ENCODE assay signal across 11 mouse cellular contexts in genomic region chr17:8763248-8763647, GRCm38 (mm10).
DNase-seq lines count a peak whose midpoint lies in the region; ATAC-seq lines count a peak whose summit lies in the region.
"Had no signal": no experiment of that assay in that cellular context is flagged by ENCODE, and none has a peak within 500 bp of the region (broad histone marks: within the 10 kb centered on the region; RNA-seq: fewer than 3 reads in every experiment).

No protein-coding gene starts in this region.

- H3K27me3 ChIP-seq in midbrain, embryonic 11.5 days (ENCODE audit: control insufficient read depth, insufficient read depth, low read length), result no peaks in the 10 kb centered on the region
- H3K27me3 ChIP-seq in midbrain, embryonic 15.5 days (replicated peaks), result no peaks in the 10 kb centered on the region
- H3K27me3 ChIP-seq: limb, embryonic 15.5 days; stomach, embryonic 15.5 days had no signal

- DNase-seq in frontal cortex, postnatal 36 days (ENCODE audit: low spot score in 2 of 2), result peak; percentile 18 to 32
- no peak for DNase-seq in frontal cortex, postnatal 14 days (ENCODE audit: low spot score in 2 of 2)
- DNase-seq in midbrain, embryonic 11.5 days (ENCODE audit: low spot score, missing footprints), result peak; percentile 26
- peak; percentile 46 to 58 for DNase-seq in cerebellum, postnatal 10 days
- DNase-seq in lung, postnatal 14 days, result peak; percentile 17
- no peak for DNase-seq in neural tube, embryonic 10.5 days (ENCODE audit: extremely low spot score, low spot score)
- DNase-seq in urinary bladder, postnatal 25 days (ENCODE audit: low spot score), result no peak
- DNase-seq: kidney, adult 9 months had no signal

- no peak overlapping the region for H3K4me2 ChIP-seq in midbrain, embryonic 11.5 days
- H3K4me2 ChIP-seq in midbrain, embryonic 15.5 days, result no peak overlapping the region
- H3K4me2 ChIP-seq: limb, embryonic 15.5 days; stomach, embryonic 15.5 days had no signal

- H3K9ac ChIP-seq in midbrain, embryonic 11.5 days (ENCODE audit: low read length), result no peak overlapping the region
- no peak overlapping the region for H3K9ac ChIP-seq in midbrain, embryonic 15.5 days
- H3K9ac ChIP-seq: limb, embryonic 15.5 days; stomach, embryonic 15.5 days had no signal

- no peak overlapping the region for H3K27ac ChIP-seq in midbrain, embryonic 11.5 days (ENCODE audit: low read depth, low read length)
- no peak overlapping the region for H3K27ac ChIP-seq in midbrain, embryonic 15.5 days
- H3K27ac ChIP-seq: limb, embryonic 15.5 days; stomach, embryonic 15.5 days had no signal

- ATAC-seq in midbrain, embryonic 11.5 days (ENCODE audit: low FRiP score), result no peak
- no peak for ATAC-seq in midbrain, embryonic 15.5 days (replicated peaks)

- no peaks in the 10 kb centered on the region for H3K9me3 ChIP-seq in midbrain, embryonic 11.5 days (ENCODE audit: control insufficient read depth, low read length)
- H3K9me3 ChIP-seq in midbrain, embryonic 15.5 days, result no peaks in the 10 kb centered on the region
- H3K9me3 ChIP-seq: limb, embryonic 15.5 days; stomach, embryonic 15.5 days had no signal

- no peaks in the 10 kb centered on the region for H3K4me1 ChIP-seq in midbrain, embryonic 11.5 days (ENCODE audit: control insufficient read depth, insufficient read depth, low read length)
- no peaks in the 10 kb centered on the region for H3K4me1 ChIP-seq in midbrain, embryonic 15.5 days
- H3K4me1 ChIP-seq: stomach, embryonic 15.5 days had no signal

- H3K4me3 ChIP-seq in midbrain, embryonic 11.5 days (ENCODE audit: low read depth, low read length), result no peak overlapping the region
- no peak overlapping the region for H3K4me3 ChIP-seq in midbrain, embryonic 15.5 days
- H3K4me3 ChIP-seq: limb, embryonic 15.5 days; stomach, embryonic 15.5 days had no signal

- H3K36me3 ChIP-seq in midbrain, embryonic 11.5 days (ENCODE audit: control insufficient read depth, insufficient read depth, low read length), result no peaks in the 10 kb centered on the region
- no peaks in the 10 kb centered on the region for H3K36me3 ChIP-seq in midbrain, embryonic 15.5 days (replicated peaks)
- H3K36me3 ChIP-seq: limb, embryonic 15.5 days; stomach, embryonic 15.5 days had no signal

- 55% methylated on average over 1 of the region's 1 CpGs for WGBS in midbrain, embryonic 11.5 days
- WGBS in midbrain, embryonic 15.5 days, result 53% methylated on average over 1 of the region's 1 CpGs

Comparison
In these comparisons a context has a peak if more than half of its experiments do, and no peak if none do; other contexts are left out.
1. DNase-seq: peak in frontal cortex, postnatal 36 days (2 of 2), midbrain, embryonic 11.5 days (single experiment), cerebellum, postnatal 10 days (2 of 2) and lung, postnatal 14 days (single experiment); none in frontal cortex, postnatal 14 days (0 of 2), neural tube, embryonic 10.5 days (single experiment) and urinary bladder, postnatal 25 days (single experiment).